Mouse (Mus musculus) heart, postnatal 0 days (tissue): ENCODE data around the gene Pias1. TPM values are rescaled to one million over a fixed set of nuclear protein-coding genes. Genes with fewer than 3 reads are reported as not detected.
A peak's percentile ranks its signal among the peaks of the same experiment; 100 is the strongest.

ENCODE experiments used
- ATAC-seq: fragments of 200-750 bp; cut with Nextera tagmentation; 2 replicates; pipeline ENCODE4 v1.8.0; 2017; ENCODE audit warnings: low read depth, moderate number of reproducible peaks, moderate library complexity; ENCODE audit not compliant: insufficient read depth
- DNase-seq: peaks from one replicate; pipeline ENCODE4 v3.0.0-alpha.2; 2016; ENCODE audit warnings: low spot score
- H3K27ac ChIP-seq: fragments of 300-500 bp; sonication (generic); 2 replicates; pipeline ENCODE4 v1.5.1; 2014; ENCODE audit warnings: low read depth, mild to moderate bottlenecking
- H3K27me3 ChIP-seq: fragments of 300-500 bp; sonication (generic); 2 replicates; pipeline ENCODE4 v1.6.1; 2014; ENCODE audit warnings: low read length, mixed read lengths; ENCODE audit not compliant: control insufficient read depth, insufficient read depth
- H3K36me3 ChIP-seq: fragments of 300-500 bp; sonication (generic); replicated peaks from 2 replicates; pipeline ENCODE4 v1.6.1; 2014; ENCODE audit warnings: low read length, mixed read lengths; ENCODE audit not compliant: control insufficient read depth, insufficient read depth
- H3K4me1 ChIP-seq: fragments of 300-500 bp; sonication (generic); 2 replicates; pipeline ENCODE4 v1.6.1; 2014; ENCODE audit warnings: antibody characterized with exemption; ENCODE audit not compliant: control insufficient read depth, insufficient read depth
- H3K4me2 ChIP-seq: fragments of 300-500 bp; sonication (generic); 2 replicates; pipeline ENCODE4 v1.6.1; 2014; ENCODE audit warnings: low read depth, mild to moderate bottlenecking, low read length, moderate library complexity
- H3K4me3 ChIP-seq: fragments of 300-500 bp; sonication (generic); 2 replicates; pipeline ENCODE4 v1.5.1; 2014; ENCODE audit warnings: low read depth, low read length
- H3K9ac ChIP-seq: fragments of 300-500 bp; sonication (generic); replicated peaks from 2 replicates; pipeline ENCODE4 v1.6.1; 2014; ENCODE audit warnings: low read depth, low read length, mixed read lengths
- H3K9me3 ChIP-seq: fragments of 300-500 bp; sonication (generic); replicated peaks from 2 replicates; pipeline ENCODE4 v1.6.1; 2016; ENCODE audit warnings: low read length; ENCODE audit not compliant: control insufficient read depth
- CTCF ChIP-seq: IDR thresholded peaks from 2 replicates; pipeline ENCODE4 v1.5.1; 2016; ENCODE audit warnings: antibody characterized with exemption, control low read depth, low read depth
- EP300 ChIP-seq: IDR thresholded peaks from 2 replicates; pipeline ENCODE4 v1.6.1; 2016; ENCODE audit warnings: antibody characterized with exemption, low read depth
- WGBS: fragments of 180-500 bp; shearing (Covaris S2); extraction: QIAGEN DNeasy Blood & Tissue Kit; methylation state at CpG from one replicate; pipeline ENCODE4 v1.1.7; 2014; 5-methylcytosine and 5-hydroxymethylcytosine counted together
- polyA plus RNA-seq: library from polyadenylated mRNA; unstranded; fragments of >200 nt; fragmentation: Nextera tagmentation; extraction: Ambion mirVana; gene quantifications from 2 replicates; pipeline ENCODE4 v1.2.1, GENCODE M21; 2015
- total RNA-seq: library from RNA; depleted of rRNA; stranded (reverse); fragments of >200 nt; gene quantifications from 2 replicates; pipeline ENCODE4 v1.2.3, GENCODE M21; 2014; ENCODE audit warnings: low replicate concordance

Gene Pias1
- total and polyA plus RNA-seq, 2 experiments from 2014 or later, result 20.5 to 25.1 TPM

- TF ChIP-seq EP300 (no peak), CTCF (no peak)
- Histone ChIP-seq H3K27ac (no peak overlapping the region), H3K4me3 (no peak overlapping the region), H3K27me3 (no peaks in the 10 kb centered on the region), H3K4me1 (no peaks in the 10 kb centered on the region), H3K9ac (no peak overlapping the region), H3K9me3 (no peaks in the 10 kb centered on the region), H3K4me2 (no peak overlapping the region), H3K36me3 (no peaks in the 10 kb centered on the region)
- no peak for DNase-seq
- ATAC-seq, result no peak
- WGBS, result 68% methylated on average over 6 of the region's 6 CpGs
Measured at GRCm38 (mm10) chr9:63006081-63006820, 18.5 kb upstream of the Pias1 start.

GRCm38 (mm10) chr9:62998561-62998960 is 10.8 kb upstream of the Pias1 start:
- H3K9me3 ChIP-seq, result no peaks in the 10 kb centered on the region
- ATAC-seq (no peak), DNase-seq (no peak)
- H3K27ac ChIP-seq, result no peak overlapping the region
- H3K4me1 ChIP-seq, result no peaks in the 10 kb centered on the region
- WGBS, result 37% methylated on average over 3 of the region's 3 CpGs
- no peak overlapping the region for H3K9ac ChIP-seq
- no peaks in the 10 kb centered on the region for H3K27me3 ChIP-seq
- no peak overlapping the region for H3K4me2 ChIP-seq
- TF ChIP-seq CTCF (no peak), EP300 (no peak)
- no peaks in the 10 kb centered on the region for H3K36me3 ChIP-seq
- no peak overlapping the region for H3K4me3 ChIP-seq

- no peaks in the 10 kb centered on the region for H3K27me3 ChIP-seq
- H3K36me3 ChIP-seq, result no peaks in the 10 kb centered on the region
- no peak overlapping the region for H3K4me2 ChIP-seq
- no peaks in the 10 kb centered on the region for H3K4me1 ChIP-seq
- TF ChIP-seq CTCF, result no peak
- WGBS, result 92% methylated on average over 3 of the region's 3 CpGs
- no peak overlapping the region for H3K4me3 ChIP-seq
- no peaks in the 10 kb centered on the region for H3K9me3 ChIP-seq
- DNase-seq, result no peak
- H3K9ac ChIP-seq, result no peak overlapping the region
- no peak overlapping the region for H3K27ac ChIP-seq
- ATAC-seq, result no peak
Measured at GRCm38 (mm10) chr9:62997626-62998025, 9.9 kb upstream of the Pias1 start.

- ATAC-seq (no peak), DNase-seq (no peak)
- Histone ChIP-seq H3K9ac (no peak overlapping the region), H3K27me3 (no peaks in the 10 kb centered on the region), H3K4me1 (no peaks in the 10 kb centered on the region), H3K9me3 (no peaks in the 10 kb centered on the region), H3K4me2 (no peak overlapping the region), H3K36me3 (no peaks in the 10 kb centered on the region), H3K4me3 (no peak overlapping the region), H3K27ac (no peak overlapping the region)
- 19% methylated on average over 2 of the region's 2 CpGs for WGBS
- TF ChIP-seq CTCF, result no peak
- no peak for TF ChIP-seq EP300
Measured at GRCm38 (mm10) chr9:62995186-62995585, 7.5 kb upstream of the Pias1 start.

GRCm38 (mm10) chr9:62990134-62990533 is 2.4 kb upstream of the Pias1 start:
- Histone ChIP-seq H3K27me3 (no peaks in the 10 kb centered on the region), H3K4me1 (no peaks in the 10 kb centered on the region), H3K36me3 (no peaks in the 10 kb centered on the region), H3K4me3 (no peak overlapping the region), H3K9me3 (no peaks in the 10 kb centered on the region), H3K4me2 (no peak overlapping the region), H3K9ac (no peak overlapping the region), H3K27ac (no peak overlapping the region)
- DNase-seq (no peak), ATAC-seq (no peak)
- no peak for TF ChIP-seq EP300
- TF ChIP-seq CTCF, result no peak
- 94% methylated on average over 3 of the region's 3 CpGs for WGBS

- Histone ChIP-seq H3K36me3 (no peaks in the 10 kb centered on the region), H3K27ac (peak overlapping the region; percentile 98), H3K9ac (peak overlapping the region; percentile 97), H3K27me3 (no peaks in the 10 kb centered on the region), H3K4me3 (peak overlapping the region; percentile 100), H3K4me1 (peaks cover 19% of the 10 kb centered on the region), H3K4me2 (peak overlapping the region; percentile 93), H3K9me3 (no peaks in the 10 kb centered on the region)
- 1% methylated on average over 33 of the region's 38 CpGs for WGBS
- ATAC-seq, result peak; percentile 98
- TF ChIP-seq EP300 (peak; percentile 45; the same call in 1 of the 2 replicates), CTCF (no peak)
- DNase-seq, result peak; percentile 95
Measured at GRCm38 (mm10) chr9:62980777-62981202, 6.9 kb downstream of the Pias1 start.
